Mouse (Mus musculus) liver, embryonic 15.5 days (tissue): ENCODE measurements around the gene Hist1h1t. TPM values are rescaled to one million over a fixed set of nuclear protein-coding genes. Genes with fewer than 3 reads are reported as not detected.
"Not testable (repeated sequence)": the region's sequence is repeated elsewhere in the genome, so short reads cannot be mapped to it uniquely, and the experiment has no call there.

Experiments
- ATAC-seq: fragments of 200-750 bp; cut with Nextera tagmentation; 2 replicates; pipeline ENCODE4 v1.8.0; 2017; ENCODE audit warnings: moderate number of reproducible peaks, mild to moderate bottlenecking, moderate library complexity; ENCODE audit not compliant: insufficient read depth
- H3K27ac ChIP-seq: fragments of 300-500 bp; sonication (generic); replicated peaks from 2 replicates; pipeline ENCODE4 v1.5.1; 2015; ENCODE audit warnings: mild to moderate bottlenecking, inconsistent platforms
- H3K27me3 ChIP-seq: fragments of 300-500 bp; sonication (generic); 2 replicates; pipeline ENCODE4 v1.6.1; 2015; ENCODE audit warnings: mild to moderate bottlenecking, inconsistent platforms
- H3K36me3 ChIP-seq: fragments of 300-500 bp; sonication (generic); replicated peaks from 2 replicates; pipeline ENCODE4 v1.6.1; 2015; ENCODE audit warnings: moderate library complexity, mild to moderate bottlenecking, inconsistent platforms
- H3K4me1 ChIP-seq: fragments of 300-500 bp; sonication (generic); replicated peaks from 2 replicates; pipeline ENCODE4 v1.6.1; 2015; ENCODE audit warnings: inconsistent platforms
- H3K4me2 ChIP-seq: fragments of 300-500 bp; sonication (generic); 2 replicates; pipeline ENCODE4 v1.6.1; 2015; ENCODE audit warnings: moderate library complexity, mild to moderate bottlenecking, inconsistent platforms
- H3K4me3 ChIP-seq: fragments of 300-500 bp; sonication (generic); replicated peaks from 2 replicates; pipeline ENCODE4 v1.5.1; 2015; ENCODE audit warnings: mild to moderate bottlenecking, inconsistent platforms
- H3K9ac ChIP-seq: fragments of 300-500 bp; sonication (generic); 2 replicates; pipeline ENCODE4 v1.6.1; 2015; ENCODE audit warnings: moderate library complexity, mild to moderate bottlenecking, inconsistent platforms
- H3K9me3 ChIP-seq: fragments of 300-500 bp; sonication (generic); replicated peaks from 2 replicates; pipeline ENCODE4 v1.6.1; 2016; ENCODE audit warnings: inconsistent platforms
- WGBS: fragments of 180-500 bp; shearing (Covaris S2); methylation state at CpG from one replicate; pipeline ENCODE4 v1.1.7; 2015; ENCODE audit warnings: mixed read lengths; ENCODE audit not compliant: insufficient replicate concordance; 5-methylcytosine and 5-hydroxymethylcytosine counted together
- polyA plus RNA-seq: library from polyadenylated mRNA; unstranded; fragments of >200 nt; fragmentation: Nextera tagmentation; extraction: Ambion mirVana; gene quantifications from 2 replicates; pipeline ENCODE4 v1.2.1, GENCODE M21; 2015

Hist1h1t gene
- polyA plus RNA-seq, 1 experiment from 2014 or later, result not detected

DNA sequence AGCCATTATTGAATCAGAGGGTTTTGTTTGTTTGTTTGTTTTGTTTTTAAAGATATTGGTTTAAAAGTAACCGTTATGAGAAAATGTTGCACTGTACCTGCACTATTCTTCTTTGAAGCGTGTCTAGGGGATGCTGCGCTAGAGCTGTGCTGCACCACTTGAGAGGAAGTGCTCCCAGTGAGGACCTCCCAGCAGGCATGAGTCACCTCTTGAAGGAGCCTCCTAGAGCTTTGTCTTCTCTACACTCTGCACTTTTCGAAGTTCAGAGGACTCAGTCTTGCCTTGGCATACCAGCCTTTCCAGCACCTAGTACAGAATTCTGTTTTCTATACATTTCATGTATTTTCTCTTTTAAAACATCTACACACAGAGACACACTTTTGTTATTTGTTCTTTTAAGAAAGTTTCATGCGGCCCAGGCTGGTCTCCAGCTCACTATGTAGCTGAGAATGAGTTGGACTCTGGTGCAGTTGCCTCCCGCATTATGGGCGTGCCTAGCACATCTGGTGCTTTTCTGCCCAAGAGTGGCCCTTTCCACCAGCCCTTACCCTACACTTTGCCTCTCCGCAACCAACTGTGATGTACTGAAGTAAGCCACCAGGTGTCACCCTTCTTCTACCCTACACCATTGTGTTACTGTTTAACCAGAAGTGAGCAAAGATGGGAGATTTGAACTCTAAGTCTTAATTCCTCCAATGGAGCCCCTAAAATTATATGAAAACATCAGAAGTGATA lies 5.3 kb downstream of the Hist1h1t start:
- H3K4me2 ChIP-seq, result peak overlapping the region; percentile 35; the same call in 1 of the 2 replicates
- H3K4me3 ChIP-seq, result no peak overlapping the region
- no peaks in the 10 kb centered on the region for H3K9me3 ChIP-seq
- 14% methylated on average over 8 of the region's 8 CpGs for WGBS
- H3K36me3 ChIP-seq, result no peaks in the 10 kb centered on the region
- H3K4me1 ChIP-seq, result peaks cover 37% of the 10 kb centered on the region
- H3K9ac ChIP-seq, result peak overlapping the region; percentile 33; the same call in 1 of the 2 replicates
- 0 out of 2 replicates have a peak, but pooled peaks have one; percentile 3 for ATAC-seq
- no peaks in the 10 kb centered on the region for H3K27me3 ChIP-seq
- H3K27ac ChIP-seq, result peak overlapping the region; percentile 42

- WGBS, result 62% methylated on average over 4 of the region's 4 CpGs
- H3K4me2 ChIP-seq, result no peak overlapping the region
Measured at GRCm38 (mm10) chr13:23702220-23702619, 6.6 kb downstream of the Hist1h1t start.

DNA sequence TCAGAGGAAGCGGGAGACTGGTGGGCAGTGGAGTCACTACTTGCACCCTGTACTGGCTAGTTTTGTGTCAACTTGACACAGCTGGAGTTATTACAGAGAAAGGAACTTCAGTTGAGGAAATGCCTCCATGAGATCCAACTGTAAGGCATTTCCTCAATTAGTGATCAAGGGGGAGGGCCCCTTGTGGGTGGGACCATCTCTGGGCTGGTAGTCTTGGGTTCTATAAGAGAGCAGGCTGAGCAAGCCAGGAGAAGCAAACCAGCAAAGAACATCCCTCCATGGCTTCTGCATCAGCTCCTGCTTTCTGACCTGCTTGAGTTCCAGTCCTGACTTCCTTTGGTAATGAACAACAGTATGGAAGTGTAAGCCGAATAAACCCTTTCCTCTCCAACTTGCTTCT lies 7.2 kb downstream of the Hist1h1t start:
- not testable (repeated sequence) for ATAC-seq, H3K36me3 ChIP-seq, H3K4me2 ChIP-seq, H3K4me3 ChIP-seq, H3K9ac ChIP-seq, H3K27me3 ChIP-seq, H3K9me3 ChIP-seq
- 65% methylated on average over 2 of the region's 2 CpGs for WGBS
- Histone ChIP-seq H3K4me1 (peaks cover 27% of the 10 kb centered on the region), H3K27ac (peak overlapping the region; percentile 19; the same call in 1 of the 2 replicates)

More at GRCm38 (mm10) chr13:23702220-23702619, 6.6 kb downstream of the Hist1h1t start:
- H3K4me3 ChIP-seq, result no peak overlapping the region
- ATAC-seq, result no peak
- H3K27ac ChIP-seq, result 0 out of 2 replicates have a peak overlapping the region, but pooled peaks have one; percentile 19
- no peaks in the 10 kb centered on the region for H3K36me3 ChIP-seq
- no peak overlapping the region for H3K9ac ChIP-seq
- H3K4me1 ChIP-seq, result peaks cover 27% of the 10 kb centered on the region
- H3K9me3 ChIP-seq, result no peaks in the 10 kb centered on the region
- H3K27me3 ChIP-seq, result no peaks in the 10 kb centered on the region

DNA sequence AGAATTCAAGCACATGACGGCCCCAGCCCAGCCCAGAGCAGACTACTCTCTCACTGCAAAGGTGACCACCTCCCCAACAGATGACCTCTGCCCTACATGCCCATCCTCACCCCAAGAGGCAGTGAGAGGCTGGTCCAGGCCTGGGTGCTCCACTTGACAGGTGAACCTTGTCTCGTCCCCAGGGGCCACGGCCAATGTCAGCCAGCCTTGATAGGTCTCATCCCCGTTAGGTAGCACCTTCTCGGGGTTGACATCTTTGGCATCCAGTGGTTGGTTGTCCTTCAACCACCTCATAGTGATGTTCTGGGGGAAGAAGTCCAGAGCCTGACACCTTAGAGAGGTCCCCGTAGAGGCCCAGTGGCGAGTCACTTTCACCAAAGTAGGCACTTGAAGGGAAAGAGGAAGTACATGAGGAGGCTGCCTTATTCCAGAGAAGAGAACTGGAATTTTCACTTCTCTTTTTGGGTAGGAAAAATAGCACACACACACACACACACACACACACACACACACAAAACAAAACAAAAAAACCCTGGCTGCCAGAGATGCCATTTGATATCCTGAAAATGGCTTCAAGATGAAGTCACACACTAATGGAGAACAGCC lies 10.2 kb downstream of the Hist1h1t start:
- WGBS, result 62% methylated on average over 7 of the region's 7 CpGs
- H3K4me3 ChIP-seq, result no peak overlapping the region

DNA sequence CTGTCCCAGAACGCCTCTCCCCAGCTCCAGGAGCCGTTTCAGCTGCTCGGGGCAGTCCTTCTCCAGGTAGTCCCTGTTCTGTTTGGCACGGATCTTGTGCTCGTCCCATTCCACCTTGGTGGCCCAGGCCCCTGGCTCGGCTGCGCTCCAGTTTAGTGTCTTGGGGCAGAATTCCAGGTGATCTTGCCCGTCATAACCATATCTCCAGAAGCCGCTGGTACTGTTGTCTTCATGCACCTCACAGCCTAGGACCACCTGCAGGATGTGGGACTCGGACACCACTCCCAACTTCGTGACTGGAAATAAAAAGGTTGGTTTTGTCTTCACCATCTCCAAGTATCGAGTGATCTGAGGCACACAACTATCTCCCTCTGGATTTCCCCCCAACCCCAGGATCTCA lies 11.2 kb downstream of the Hist1h1t start:
- Histone ChIP-seq H3K27me3 (peaks cover 19% of the 10 kb centered on the region), H3K27ac (no peak overlapping the region), H3K4me3 (no peak overlapping the region), H3K4me2 (no peak overlapping the region), H3K36me3 (no peaks in the 10 kb centered on the region), H3K4me1 (peaks cover 24% of the 10 kb centered on the region), H3K9me3 (no peaks in the 10 kb centered on the region), H3K9ac (no peak overlapping the region)
- no peak for ATAC-seq
- 77% methylated on average over 12 of the region's 12 CpGs for WGBS

More for the DNA sequence above, 10.2 kb downstream of the Hist1h1t start:
- Histone ChIP-seq H3K27me3 (peaks cover 11% of the 10 kb centered on the region; the same call in 1 of the 2 replicates), H3K27ac (no peak overlapping the region), H3K9ac (no peak overlapping the region), H3K9me3 (no peaks in the 10 kb centered on the region), H3K4me2 (no peak overlapping the region), H3K4me1 (peaks cover 25% of the 10 kb centered on the region), H3K36me3 (no peaks in the 10 kb centered on the region)
- no peak for ATAC-seq

DNA sequence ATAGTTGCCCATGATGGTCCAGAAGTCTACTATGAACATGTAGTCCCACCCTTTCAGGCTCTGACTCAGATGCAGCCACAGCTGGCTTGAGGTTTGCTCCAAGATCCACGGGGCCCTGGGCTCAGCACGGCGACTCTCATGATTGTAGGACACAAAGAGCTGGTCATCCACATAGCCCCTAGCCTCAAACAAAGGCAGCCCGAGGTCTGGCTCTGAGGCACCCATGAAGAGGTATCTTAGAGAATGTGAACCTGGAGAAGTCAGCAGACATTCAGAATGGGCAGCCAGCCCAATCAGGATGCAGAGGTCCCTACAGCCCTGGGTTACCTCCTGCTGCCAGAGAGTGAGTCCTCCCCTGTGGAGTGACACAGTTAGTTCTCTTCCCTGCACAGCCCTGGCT lies 12.4 kb downstream of the Hist1h1t start:
- Histone ChIP-seq H3K27me3 (peaks cover 19% of the 10 kb centered on the region), H3K9me3 (no peaks in the 10 kb centered on the region), H3K4me3 (no peak overlapping the region), H3K36me3 (no peaks in the 10 kb centered on the region), H3K4me1 (peaks cover 25% of the 10 kb centered on the region), H3K9ac (no peak overlapping the region), H3K4me2 (no peak overlapping the region), H3K27ac (no peak overlapping the region)
- no peak for ATAC-seq
- 66% methylated on average over 4 of the region's 4 CpGs for WGBS

DNA sequence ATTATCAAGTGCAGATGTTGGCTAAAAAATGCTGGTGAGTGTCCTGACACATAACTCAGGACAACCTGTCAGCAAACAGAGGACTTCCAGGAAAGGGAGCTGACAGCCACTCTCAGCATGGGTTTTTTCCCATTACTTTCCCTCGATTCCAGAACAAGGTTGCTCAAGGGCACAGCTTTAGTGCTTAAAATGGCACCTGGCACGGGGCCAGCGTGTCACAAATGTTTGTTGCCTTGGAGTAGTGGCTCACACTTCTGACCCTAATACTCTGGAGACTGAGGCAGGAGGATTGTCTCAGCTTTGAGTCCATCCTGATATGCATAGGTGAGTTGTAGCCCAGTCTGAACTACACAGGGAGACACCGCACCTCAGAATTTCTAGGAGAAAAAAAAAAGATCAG lies 13.0 kb downstream of the Hist1h1t start:
- H3K4me1 ChIP-seq, result peaks cover 25% of the 10 kb centered on the region
- ATAC-seq, result no peak
- no peaks in the 10 kb centered on the region for H3K9me3 ChIP-seq
- no peak overlapping the region for H3K4me3 ChIP-seq
- 62% methylated on average over 4 of the region's 4 CpGs for whole genome bisulfite sequencing
- H3K9ac ChIP-seq, result no peak overlapping the region
- H3K4me2 ChIP-seq, result no peak overlapping the region
- H3K27ac ChIP-seq, result no peak overlapping the region
- H3K36me3 ChIP-seq, result no peaks in the 10 kb centered on the region
- peaks cover 19% of the 10 kb centered on the region for H3K27me3 ChIP-seq

- 0 out of 2 replicates have a peak, but pooled peaks have one; percentile 19 for ATAC-seq
- WGBS, result 34% methylated on average over 15 of the region's 15 CpGs
Measured at GRCm38 (mm10) chr13:23709714-23710373, 14.2 kb downstream of the Hist1h1t start.

GRCm38 (mm10) chr13:23710374-23711089 lies 14.9 kb downstream of the Hist1h1t start, which contains the start of gene Hfe:
TSS of gene Hfe (minus strand) at chr13:23710854.
- Histone ChIP-seq H3K27me3 (peaks cover 19% of the 10 kb centered on the region), H3K9ac (peak within 1 kb of the TSS; percentile 64), H3K9me3 (no peaks in the 10 kb centered on the region), H3K36me3 (no peaks in the 10 kb centered on the region), H3K27ac (peak within 1 kb of the TSS; percentile 77), H3K4me1 (peaks cover 25% of the 10 kb centered on the region), H3K4me3 (peak within 1 kb of the TSS; percentile 56), H3K4me2 (peak within 1 kb of the TSS; percentile 74)
- peak; percentile 63 for ATAC-seq
- 3% methylated on average over 17 of the region's 17 CpGs for WGBS

More at GRCm38 (mm10) chr13:23709714-23710373, 14.2 kb downstream of the Hist1h1t start:
- Histone ChIP-seq H3K27me3 (peaks cover 19% of the 10 kb centered on the region), H3K9me3 (no peaks in the 10 kb centered on the region), H3K27ac (peak overlapping the region; percentile 77), H3K4me3 (peak overlapping the region; percentile 56), H3K36me3 (no peaks in the 10 kb centered on the region), H3K9ac (peak overlapping the region; percentile 64), H3K4me2 (peak overlapping the region; percentile 74), H3K4me1 (peaks cover 25% of the 10 kb centered on the region)

DNA sequence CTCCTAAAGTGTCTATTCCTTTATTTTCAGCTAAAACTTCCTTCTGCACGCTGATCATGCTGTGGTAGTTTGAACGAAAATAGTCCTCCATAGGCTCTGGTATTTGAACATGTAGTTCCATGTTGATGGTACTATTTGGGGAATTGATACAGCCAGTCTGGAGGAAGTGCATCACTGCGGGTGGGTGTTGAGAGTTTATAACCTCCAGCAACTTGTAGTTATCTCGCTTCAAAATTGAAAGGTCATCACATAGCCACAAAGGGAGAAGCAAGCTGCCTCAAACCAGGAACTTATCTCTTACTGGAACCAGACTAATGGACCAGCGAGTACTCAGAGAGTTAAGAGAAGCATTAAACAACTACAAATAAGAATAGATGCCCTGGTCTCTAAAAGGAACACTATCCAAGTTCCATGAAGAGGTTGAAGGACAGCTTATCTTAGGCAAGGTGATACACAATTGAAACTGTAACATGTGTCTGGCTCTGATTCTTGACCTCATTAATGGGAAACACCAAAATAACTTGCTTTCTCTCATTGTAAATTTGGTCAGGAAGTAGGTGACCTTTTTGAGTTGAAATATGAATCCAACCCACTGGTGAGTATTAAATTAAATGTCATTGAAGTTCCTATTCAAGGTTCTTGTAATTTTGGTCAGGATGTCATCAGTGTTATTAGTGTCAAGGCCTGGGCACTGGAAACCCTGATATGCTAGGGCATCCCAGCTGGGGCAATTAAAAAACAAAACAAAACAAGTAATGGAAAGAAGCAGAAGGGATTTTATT lies 20.8 kb downstream of the Hist1h1t start:
- peaks cover 3% of the 10 kb centered on the region; the same call in 1 of the 2 replicates for H3K27me3 ChIP-seq
- H3K4me2 ChIP-seq, result no peak overlapping the region
- WGBS, result 26% methylated on average over 5 of the region's 5 CpGs
- H3K27ac ChIP-seq, result no peak overlapping the region
- peaks cover 8% of the 10 kb centered on the region for H3K4me1 ChIP-seq
- no peak overlapping the region for H3K9ac ChIP-seq
- no peak for ATAC-seq
- no peaks in the 10 kb centered on the region for H3K36me3 ChIP-seq
- H3K4me3 ChIP-seq, result no peak overlapping the region
- no peaks in the 10 kb centered on the region for H3K9me3 ChIP-seq
